Mouse (Mus musculus): Measurements from ENCODE around the gene Med6.

DNA sequence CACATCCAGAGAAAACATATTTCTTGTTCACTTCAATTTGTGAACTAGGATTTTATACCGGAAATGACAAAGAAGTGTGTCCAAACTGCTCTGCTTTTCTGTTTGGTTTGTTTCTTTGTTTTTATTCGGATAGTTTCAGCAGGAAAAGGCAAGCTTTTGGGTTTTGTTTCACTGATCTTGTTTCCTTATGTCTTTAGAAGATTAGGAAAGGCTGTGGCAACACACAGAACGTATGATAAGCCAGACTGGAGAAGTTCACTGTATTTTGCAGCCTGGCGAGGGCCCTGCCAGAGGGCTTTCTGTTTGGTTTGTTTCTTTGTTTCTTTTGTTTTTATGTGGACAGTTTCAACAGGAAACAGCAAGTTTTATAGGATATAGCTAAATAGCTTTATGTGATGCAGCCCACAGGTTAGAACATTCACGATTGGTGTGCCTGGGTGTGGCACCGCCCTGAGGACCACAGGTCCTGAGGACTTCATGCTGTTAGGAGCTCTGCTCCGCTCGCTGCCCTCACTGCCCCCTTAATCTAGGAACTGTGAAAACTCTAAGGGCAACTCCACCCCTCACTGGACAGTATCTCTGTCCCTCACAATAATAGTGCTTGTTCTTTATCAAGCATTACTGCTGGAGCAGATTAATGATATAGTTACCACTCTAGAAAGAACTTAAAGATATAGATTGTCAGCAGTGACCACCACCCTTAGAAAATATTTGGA, 1.9 kb upstream of the Med6 start:
- TF ChIP-seq POLR2A (IDR thresholded peaks at IDR 0.05; ENCODE audit: low read depth, low read length), result no peak
- no peak for TF ChIP-seq CTCF (IDR thresholded peaks at IDR 0.05; ENCODE audit: borderline replicate concordance, insufficient read depth, low read length)
